Mouse (Mus musculus) midbrain, embryonic 14.5 days (tissue): Measurements from ENCODE around the gene Flt4. TPM values are rescaled to one million over a fixed set of nuclear protein-coding genes. Genes with fewer than 3 reads are reported as not detected.

Source experiments
- ATAC-seq: fragments of 200-750 bp; cut with Nextera tagmentation; 2 replicates; pipeline ENCODE4 v1.8.0; 2017; ENCODE audit warnings: moderate number of reproducible peaks, moderate library complexity; ENCODE audit not compliant: low FRiP score, low TSS enrichment
- DNase-seq: peaks from one replicate; pipeline ENCODE4 v3.0.0-alpha.2; 2015
- H3K27ac ChIP-seq: fragments of 300-500 bp; sonication (generic); replicated peaks from 2 replicates; pipeline ENCODE4 v1.5.1; 2014; ENCODE audit warnings: mild to moderate bottlenecking, low read depth, low read length, moderate library complexity
- H3K27me3 ChIP-seq: fragments of 300-500 bp; sonication (generic); 2 replicates; pipeline ENCODE4 v1.6.1; 2014; ENCODE audit warnings: low read length, control low read depth, mixed read lengths; ENCODE audit not compliant: control insufficient read depth, insufficient read depth
- H3K36me3 ChIP-seq: fragments of 300-500 bp; sonication (generic); 2 replicates; pipeline ENCODE4 v1.6.1; 2014; ENCODE audit warnings: low read length, control low read depth; ENCODE audit not compliant: control insufficient read depth, insufficient read depth
- H3K4me1 ChIP-seq: fragments of 300-500 bp; sonication (generic); 2 replicates; pipeline ENCODE4 v1.6.1; 2014; ENCODE audit warnings: mild to moderate bottlenecking, antibody characterized with exemption, low read length, control low read depth; ENCODE audit not compliant: control insufficient read depth, insufficient read depth
- H3K4me2 ChIP-seq: fragments of 300-500 bp; sonication (generic); 2 replicates; pipeline ENCODE4 v1.6.1; 2014; ENCODE audit warnings: mild to moderate bottlenecking, low read length, moderate library complexity
- H3K4me3 ChIP-seq: fragments of 300-500 bp; sonication (generic); replicated peaks from 2 replicates; pipeline ENCODE4 v1.5.1; 2014; ENCODE audit warnings: low read depth, low read length
- H3K9ac ChIP-seq: fragments of 300-500 bp; sonication (generic); replicated peaks from 2 replicates; pipeline ENCODE4 v1.6.1; 2014; ENCODE audit warnings: mild to moderate bottlenecking, low read length, moderate library complexity
- H3K9me3 ChIP-seq: fragments of 300-500 bp; sonication (generic); 2 replicates; pipeline ENCODE4 v1.6.1; 2016; ENCODE audit warnings: low read length, control low read depth, mixed read lengths; ENCODE audit not compliant: control insufficient read depth
- WGBS: fragments of 180-500 bp; shearing (Covaris S2); extraction: QIAGEN DNeasy Blood & Tissue Kit; methylation state at CpG from one replicate; pipeline ENCODE4 v1.1.7; 2014; 5-methylcytosine and 5-hydroxymethylcytosine counted together
- polyA plus RNA-seq: library from polyadenylated mRNA; unstranded; fragments of >200 nt; fragmentation: Nextera tagmentation; extraction: Ambion mirVana; gene quantifications from 2 replicates; pipeline ENCODE4 v1.2.1, GENCODE M21; 2014

Flt4 gene
- polyA plus RNA-seq, 1 experiment from 2014 or later = 2.1 TPM

DNA sequence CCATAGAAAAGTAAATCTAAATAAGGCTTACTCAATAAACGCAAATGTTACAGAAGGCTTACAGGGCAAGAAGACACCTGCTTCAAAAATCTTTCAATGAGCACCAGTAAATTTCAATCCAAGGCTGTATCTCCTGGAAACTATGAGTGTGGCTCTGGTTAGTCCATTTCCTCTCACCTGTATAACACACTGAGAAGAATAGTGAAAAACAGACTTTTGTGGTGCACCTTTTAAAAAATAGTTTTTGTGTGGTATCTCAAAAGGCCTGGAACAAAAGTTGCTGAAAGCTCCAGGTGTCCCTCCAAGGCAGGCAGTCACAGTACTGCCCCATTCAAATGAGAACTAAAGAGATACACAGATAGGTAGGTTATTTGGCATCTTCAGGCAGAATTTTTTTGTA lies 90.0 kb downstream of the Flt4 start:
- H3K27ac ChIP-seq = no peak overlapping the region

DNA sequence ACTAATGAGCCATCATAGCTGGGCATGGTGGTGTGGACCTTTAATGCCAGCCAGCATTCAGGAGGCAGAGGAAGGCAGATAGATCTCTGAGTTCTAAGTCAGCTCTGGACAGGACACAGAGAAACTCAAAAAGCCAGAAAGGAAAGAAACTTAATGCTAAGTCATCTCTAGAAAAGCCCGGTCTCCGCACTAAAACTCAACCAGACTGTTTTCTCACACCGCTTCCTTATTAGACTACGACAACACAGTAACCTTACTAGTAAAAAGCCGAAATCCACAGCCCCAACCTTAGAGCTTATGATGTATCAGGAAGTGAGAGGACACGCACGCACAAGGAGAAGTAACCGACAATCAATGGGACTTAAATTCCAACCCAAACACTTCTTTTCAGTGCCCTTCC lies 93.0 kb downstream of the Flt4 start:
- no peak overlapping the region for H3K9ac ChIP-seq
- H3K27me3 ChIP-seq = no peaks in the 10 kb centered on the region
- no peaks in the 10 kb centered on the region for H3K9me3 ChIP-seq
- WGBS = 98% methylated on average over 8 of the region's 8 CpGs
- H3K36me3 ChIP-seq = peaks cover 42% of the 10 kb centered on the region
- no peak overlapping the region for H3K4me2 ChIP-seq
- DNase-seq (no peak), ATAC-seq (no peak)
- H3K4me1 ChIP-seq = no peaks in the 10 kb centered on the region
- no peak overlapping the region for H3K27ac ChIP-seq
- H3K4me3 ChIP-seq = no peak overlapping the region

More for the DNA sequence above, 90.0 kb downstream of the Flt4 start:
- DNase-seq (no peak), ATAC-seq (no peak)
- no peaks in the 10 kb centered on the region for H3K9me3 ChIP-seq
- WGBS = 90% methylated on average over 1 of the region's 1 CpGs
- H3K4me1 ChIP-seq = no peaks in the 10 kb centered on the region
- H3K27me3 ChIP-seq = no peaks in the 10 kb centered on the region
- peaks cover 38% of the 10 kb centered on the region for H3K36me3 ChIP-seq
- H3K9ac ChIP-seq = no peak overlapping the region
- H3K4me2 ChIP-seq = no peak overlapping the region
- H3K4me3 ChIP-seq = no peak overlapping the region

Other genes with a start within 250 kb of the Flt4 start
- gene Olfr1389, start 186.2 kb upstream of the Flt4 start, polyA plus RNA-seq = not detected in 2 replicates
- 0.09 TPM in 2 replicates for gene Olfr1388, start 172.6 kb upstream of the Flt4 start, polyA plus RNA-seq
- not detected in 2 replicates for gene Olfr1387, start 153.9 kb upstream of the Flt4 start, polyA plus RNA-seq
- not detected in 2 replicates for gene Olfr1386, start 144.2 kb upstream of the Flt4 start, polyA plus RNA-seq
- not detected in 2 replicates for gene Olfr1385, start 120.2 kb upstream of the Flt4 start, polyA plus RNA-seq
- gene Olfr1384, start 102.5 kb upstream of the Flt4 start, polyA plus RNA-seq = not detected in 2 replicates
- not detected in 2 replicates for gene Olfr1383, start 89.6 kb upstream of the Flt4 start, polyA plus RNA-seq
- not detected in 2 replicates for gene Olfr1382, start 81.0 kb upstream of the Flt4 start, polyA plus RNA-seq
- gene Olfr1381, start 65.8 kb upstream of the Flt4 start, polyA plus RNA-seq = not detected in 2 replicates
- not detected in 2 replicates for gene Olfr1380, start 52.4 kb upstream of the Flt4 start, polyA plus RNA-seq
- gene Scgb3a1, start 54.3 kb downstream of the Flt4 start, polyA plus RNA-seq = not detected in 2 replicates
- gene Cnot6, start 103.5 kb downstream of the Flt4 start, polyA plus RNA-seq = 55.9 and 57.6 TPM in 2 replicates
- 4.1 and 4.5 TPM in 2 replicates for gene Gfpt2, start 184.9 kb downstream of the Flt4 start, polyA plus RNA-seq
- gene Mapk9, start 237.5 kb downstream of the Flt4 start, polyA plus RNA-seq = 58.7 and 72.4 TPM in 2 replicates